Mouse (Mus musculus): ENCODE measurements around the gene Poldip3. TPM values are rescaled to one million over a fixed set of nuclear protein-coding genes. Genes with fewer than 3 reads are reported as not detected.
"Not testable (repeated sequence)": the region's sequence is repeated elsewhere in the genome, so short reads cannot be mapped to it uniquely, and the experiment has no call there.

The Poldip3 gene
- total RNA-seq, 2 experiments from 2014 or later = 88.1 to 89.3 TPM

DNA sequence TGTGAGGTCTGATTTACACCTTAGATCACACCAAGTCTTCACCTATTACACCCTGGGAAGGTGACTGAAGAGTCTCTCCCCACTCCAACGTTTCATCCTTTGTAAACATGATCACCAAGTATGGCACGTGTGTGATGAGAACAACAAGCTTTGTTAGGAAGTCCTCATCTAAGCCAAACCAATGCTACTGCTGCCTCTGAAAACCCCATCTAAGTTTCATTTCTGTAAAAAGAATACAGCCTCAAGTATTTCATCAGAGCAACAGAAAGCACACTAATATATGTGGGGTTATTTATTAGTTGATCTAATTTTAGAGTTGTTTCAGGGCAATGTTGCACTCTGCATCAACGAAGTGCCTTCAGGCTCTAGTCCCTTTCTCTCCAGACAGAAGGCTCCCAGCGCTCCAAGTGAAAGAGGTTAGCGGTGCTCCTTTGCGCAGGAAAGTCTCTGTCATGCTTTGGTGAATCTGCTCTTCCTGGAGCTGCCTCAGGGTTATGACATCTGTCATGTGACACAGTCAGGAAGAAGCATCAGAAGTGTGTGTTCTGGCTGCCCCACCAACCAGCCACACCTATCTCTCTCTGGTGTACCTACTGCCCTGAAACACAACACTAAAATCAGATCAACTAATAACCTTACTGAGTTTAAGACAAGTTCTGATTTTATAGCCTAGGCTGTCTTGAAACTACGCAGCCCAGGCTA lies 19.5 kb downstream of the Poldip3 start:
- no peak for DNase-seq (ENCODE audit: extremely low spot score in 1 of 2, low spot score in 1 of 2)

DNA sequence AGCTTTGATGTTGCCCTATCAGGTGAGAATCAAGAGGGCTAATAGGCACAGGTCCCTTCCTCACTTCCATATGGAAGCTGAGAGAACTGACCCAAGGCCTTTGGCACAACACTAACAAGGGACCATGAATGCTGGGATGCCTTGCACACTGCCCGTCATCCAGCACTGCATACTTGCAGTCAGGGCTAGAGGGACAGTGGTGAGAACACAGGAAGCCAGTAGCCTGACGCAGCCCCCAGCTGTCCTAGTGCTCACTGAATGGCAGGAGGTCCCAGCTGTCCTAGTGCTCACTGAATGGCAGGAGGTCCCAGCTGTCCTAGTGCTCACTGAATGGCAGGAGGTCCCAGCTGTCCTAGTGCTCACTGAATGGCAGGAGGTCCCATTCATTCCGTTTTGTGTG lies 22.1 kb downstream of the Poldip3 start:
- not testable (repeated sequence) for DNase-seq (ENCODE audit: extremely low spot score in 1 of 2, low spot score in 1 of 2)

DNA sequence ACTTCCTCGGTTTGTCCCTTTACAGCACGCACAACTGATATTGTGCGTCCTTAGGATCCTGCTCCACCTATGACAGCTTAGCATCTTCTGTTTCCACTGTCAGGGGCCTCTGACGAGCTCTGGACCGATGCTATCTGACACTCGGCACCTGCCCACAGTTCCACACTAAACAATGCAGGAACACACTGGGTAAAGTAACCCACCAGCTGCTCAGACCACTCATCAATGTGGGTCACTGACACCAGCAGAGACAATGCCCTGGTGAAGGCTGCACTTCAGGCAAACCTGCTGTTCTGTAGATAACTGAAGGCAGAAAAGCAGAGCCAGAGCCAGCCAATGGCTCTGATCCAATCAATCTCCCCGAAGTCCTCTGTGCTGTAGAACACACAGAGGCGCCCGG lies 22.6 kb downstream of the Poldip3 start:
- no peak for DNase-seq (ENCODE audit: extremely low spot score in 1 of 2, low spot score in 1 of 2)

DNA sequence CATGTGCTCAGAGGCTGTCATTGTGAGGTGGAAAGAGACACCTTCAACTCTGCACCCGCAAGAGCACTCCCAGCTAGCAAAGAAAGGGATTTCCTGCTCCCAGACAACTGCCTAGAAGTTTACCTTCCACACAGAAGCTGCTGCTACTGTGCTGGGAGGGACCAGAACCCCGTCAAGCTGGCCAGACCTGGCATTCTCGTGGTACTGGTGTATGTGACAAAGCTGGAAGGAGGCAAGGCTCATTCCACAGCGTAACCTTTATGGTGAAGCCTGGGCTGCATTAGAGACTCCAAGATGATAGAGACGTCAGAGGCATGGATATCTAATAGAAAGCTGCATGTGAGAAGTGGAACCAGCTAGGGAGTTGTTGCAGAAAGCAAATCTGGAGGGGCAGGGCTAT lies 24.6 kb downstream of the Poldip3 start:
- no peak for DNase-seq (ENCODE audit: extremely low spot score in 1 of 2, low spot score in 1 of 2)

DNA sequence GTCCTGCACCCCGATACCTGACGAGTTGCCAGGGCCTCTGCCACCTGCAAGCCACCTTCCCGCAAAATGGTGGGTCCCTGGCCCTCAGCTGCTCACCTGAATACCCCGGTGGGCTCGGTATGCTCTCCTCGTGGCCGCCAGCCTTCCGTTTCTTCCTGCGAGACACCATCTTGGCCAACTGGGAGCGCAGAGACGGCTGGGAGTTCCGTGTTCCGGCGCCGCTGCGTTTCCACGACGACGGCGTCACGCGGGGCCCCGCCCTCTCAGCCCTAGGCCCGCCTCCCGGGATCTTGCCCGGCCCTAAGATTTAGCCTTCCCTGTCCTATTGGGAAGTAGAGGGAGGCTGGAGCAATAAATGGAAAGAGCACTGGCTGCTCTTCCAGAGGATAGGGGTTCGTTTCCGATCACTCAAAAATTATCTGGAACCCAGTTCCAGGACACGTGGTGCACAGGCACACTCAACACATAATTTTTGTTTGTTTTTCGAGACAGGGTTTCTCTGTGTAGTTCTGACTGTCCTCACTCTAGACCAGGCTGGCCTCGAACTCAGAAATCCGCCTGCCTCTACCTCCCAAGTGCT lies 26.5 kb downstream of the Poldip3 start, which contains the start of gene Rrp7a:
TSS of gene Rrp7a (minus strand) at position 236 of the 580 bp plus-strand sequence.
- peak; percentile 88 to 93 for DNase-seq (ENCODE audit: extremely low spot score in 1 of 2, low spot score in 1 of 2)

DNA sequence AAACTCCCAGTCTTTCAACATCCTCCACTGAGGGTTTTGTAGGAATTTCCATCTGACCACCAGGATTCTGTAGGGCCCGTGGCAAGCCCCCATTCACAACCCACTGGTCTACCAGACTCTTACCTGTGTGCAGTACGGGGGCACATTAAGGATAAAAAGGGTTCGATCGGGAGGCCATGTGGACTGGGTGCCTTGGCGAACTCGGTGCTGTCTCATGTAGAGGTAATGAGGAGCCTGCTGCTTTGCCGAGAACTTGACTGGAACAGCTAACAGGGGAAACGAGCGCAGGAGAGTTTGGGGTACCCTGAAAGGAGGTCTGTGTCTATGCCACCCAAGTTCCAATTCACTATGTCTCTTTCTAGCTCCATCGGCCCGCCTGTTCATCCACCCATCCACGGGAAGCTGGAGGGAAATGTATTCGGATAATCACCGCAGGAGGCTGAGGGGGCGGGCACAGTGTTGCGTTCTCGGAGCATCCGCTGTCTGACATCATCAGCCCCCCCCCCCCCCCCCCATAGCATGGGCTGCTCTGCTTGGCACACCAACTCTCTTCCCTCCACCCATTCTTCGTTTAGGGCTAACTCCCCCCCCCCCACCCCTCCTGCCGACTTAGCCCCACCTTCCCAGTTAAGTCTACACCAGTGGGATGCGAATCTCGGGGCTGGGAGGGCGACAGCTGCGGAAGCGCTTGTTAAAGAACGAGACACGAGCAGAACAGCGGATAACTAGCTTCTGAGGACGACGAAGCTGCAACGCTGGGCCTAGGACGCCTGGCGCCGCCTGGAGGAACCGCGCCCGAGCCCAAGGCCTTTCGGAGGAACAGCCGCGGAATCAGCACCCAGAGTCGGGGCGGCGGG lies 27.2 kb downstream of the Poldip3 start:
- peak in 1 of 2 experiments; percentile 49 for DNase-seq (ENCODE audit: extremely low spot score in 1 of 2, low spot score in 1 of 2)

DNA sequence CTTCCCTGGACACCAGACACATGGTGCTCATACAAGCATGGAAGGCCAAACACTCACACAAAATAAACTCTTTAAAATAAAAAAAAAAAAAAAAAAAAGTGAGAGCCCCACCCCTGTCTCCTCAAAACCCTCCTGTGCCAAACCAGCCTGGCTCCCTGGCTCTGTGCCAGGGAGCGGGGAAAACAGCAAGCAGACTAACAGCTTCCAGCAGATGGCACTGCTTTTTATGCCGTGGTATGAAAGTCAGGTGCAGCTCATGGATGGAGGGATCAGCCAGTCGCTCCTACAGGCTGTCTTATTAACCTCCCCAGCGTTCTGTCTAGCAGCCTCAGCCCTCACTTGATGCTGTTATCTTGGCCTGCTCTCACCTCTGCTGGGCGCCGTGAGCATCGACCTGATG lies 30.8 kb downstream of the Poldip3 start:
- DNase-seq (ENCODE audit: extremely low spot score in 1 of 2, low spot score in 1 of 2) = peak in 1 of 2 experiments; percentile 48

DNA sequence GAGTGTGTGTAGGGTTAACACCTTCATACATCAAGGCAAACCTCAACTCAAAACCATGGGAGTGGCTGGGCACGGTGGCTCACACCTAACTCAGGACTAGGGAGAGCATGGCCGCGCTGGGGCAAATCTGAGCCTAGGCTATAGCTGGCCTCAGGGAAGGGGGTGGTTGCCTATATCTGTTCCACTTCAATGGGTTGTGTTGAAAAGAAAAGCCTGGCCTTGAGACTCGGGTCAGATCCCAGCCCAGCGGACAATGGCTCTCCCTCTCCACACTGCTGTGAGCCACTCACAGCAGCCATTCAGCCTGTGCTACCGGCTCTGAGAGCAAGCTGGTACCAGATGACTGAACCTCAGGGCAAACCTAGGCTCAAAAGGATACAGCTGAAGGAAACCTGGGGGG lies 34.1 kb downstream of the Poldip3 start:
- DNase-seq (ENCODE audit: extremely low spot score in 1 of 2, low spot score in 1 of 2) = no peak

DNA sequence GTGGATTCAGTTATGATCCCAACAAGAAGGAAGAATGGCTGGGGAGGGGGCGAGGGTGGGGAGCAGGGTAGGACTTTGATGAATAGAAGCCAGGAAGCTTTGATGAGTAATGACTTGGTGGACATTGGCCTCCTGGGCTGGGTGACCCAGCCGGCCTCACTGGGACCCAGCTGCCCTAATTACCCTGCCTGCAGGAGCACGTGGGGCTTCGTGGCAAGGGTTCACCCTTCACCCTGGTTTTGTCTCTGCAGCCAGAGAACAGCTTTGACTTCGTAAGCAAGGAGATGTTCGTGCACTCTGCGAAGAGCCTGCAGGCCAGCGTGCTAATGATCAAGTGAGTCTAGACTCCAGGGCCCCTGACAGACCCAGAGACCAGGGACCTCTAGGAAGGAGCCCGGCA lies 35.1 kb downstream of the Poldip3 start:
- DNase-seq (ENCODE audit: extremely low spot score in 1 of 2, low spot score in 1 of 2) = no peak

DNA sequence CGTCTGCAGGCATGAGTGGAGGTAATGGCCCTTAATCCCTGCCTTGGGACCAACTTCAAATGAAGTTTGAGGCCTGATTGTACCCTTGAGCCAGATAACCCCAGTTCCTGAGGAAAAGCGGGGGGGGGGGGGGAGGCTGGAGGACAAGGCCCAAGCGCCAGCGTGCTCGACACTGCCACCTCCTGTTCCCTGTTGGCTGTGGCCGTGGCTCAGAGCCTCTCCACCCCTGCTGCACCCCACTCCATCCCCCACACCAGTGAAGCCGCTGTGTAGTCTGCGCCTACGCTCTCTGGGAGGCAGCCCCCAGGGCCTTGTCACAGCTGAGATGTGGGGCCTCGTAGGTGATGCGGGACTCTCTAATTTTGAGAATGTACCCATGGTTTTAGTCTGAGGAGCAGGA lies 36.3 kb downstream of the Poldip3 start:
- DNase-seq (ENCODE audit: extremely low spot score in 1 of 2, low spot score in 1 of 2) = peak; percentile 58 to 77

DNA sequence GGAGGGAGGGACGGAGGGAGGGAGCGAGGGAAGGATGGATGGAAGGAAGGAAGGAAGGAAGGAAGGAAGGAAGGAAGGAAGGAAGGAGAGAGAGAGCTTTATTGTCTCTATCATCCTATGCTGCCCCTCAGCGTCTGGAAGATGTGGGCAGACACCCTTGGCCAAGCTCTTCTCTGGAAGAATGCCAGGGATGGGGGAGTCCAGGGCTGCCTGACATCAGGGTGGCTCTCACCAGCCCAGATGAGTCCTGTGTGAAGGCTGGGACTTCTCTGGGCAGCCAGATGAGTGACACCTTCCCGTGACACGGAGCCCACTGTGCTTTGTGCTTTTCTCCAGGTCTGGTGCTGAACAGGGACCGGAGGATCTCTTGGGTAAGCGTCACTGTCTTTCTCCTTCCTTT lies 37.3 kb downstream of the Poldip3 start:
- no peak for DNase-seq (ENCODE audit: extremely low spot score in 1 of 2, low spot score in 1 of 2)

DNA sequence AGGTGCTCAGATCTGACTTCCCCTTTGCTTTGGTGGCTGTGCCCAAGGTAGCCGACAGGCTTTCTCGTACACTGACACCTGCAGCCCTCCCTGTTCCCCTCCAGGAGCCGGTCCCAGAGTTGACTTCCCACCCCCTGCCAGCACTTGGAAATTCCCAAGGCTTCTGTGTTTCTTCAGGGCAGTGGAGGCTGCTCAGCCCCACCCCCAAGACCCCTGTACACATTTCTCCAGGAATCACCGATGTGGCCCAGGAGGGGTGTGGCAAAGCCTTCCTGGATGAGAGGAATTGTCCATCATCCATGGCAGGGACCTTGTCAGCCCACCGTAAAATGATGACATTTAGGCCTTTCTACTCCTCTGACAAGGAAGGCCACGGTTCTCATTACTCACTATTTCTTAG lies 37.9 kb downstream of the Poldip3 start:
- no peak for DNase-seq (ENCODE audit: extremely low spot score in 1 of 2, low spot score in 1 of 2)

DNA sequence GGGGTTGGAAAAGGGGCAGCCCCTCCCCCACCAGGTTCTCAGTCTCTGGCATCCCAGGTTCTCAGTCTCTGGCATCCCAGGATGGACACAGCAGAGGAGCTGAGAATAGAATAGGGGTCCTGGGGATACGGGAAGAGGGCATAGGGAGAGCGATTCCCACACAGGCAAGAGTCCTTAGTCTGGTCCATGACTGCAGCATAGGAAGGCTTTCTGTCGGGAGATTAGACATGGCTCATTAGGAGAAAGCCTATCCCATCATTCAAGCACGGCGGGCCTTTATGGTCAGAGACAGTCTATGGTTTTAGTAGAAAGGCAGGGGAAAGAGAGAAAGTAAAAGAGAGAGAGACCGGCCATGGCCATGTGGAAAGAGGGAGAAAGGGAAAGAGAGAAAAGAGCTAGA lies 41.4 kb downstream of the Poldip3 start:
- no peak for DNase-seq (ENCODE audit: extremely low spot score in 1 of 2, low spot score in 1 of 2)

DNA sequence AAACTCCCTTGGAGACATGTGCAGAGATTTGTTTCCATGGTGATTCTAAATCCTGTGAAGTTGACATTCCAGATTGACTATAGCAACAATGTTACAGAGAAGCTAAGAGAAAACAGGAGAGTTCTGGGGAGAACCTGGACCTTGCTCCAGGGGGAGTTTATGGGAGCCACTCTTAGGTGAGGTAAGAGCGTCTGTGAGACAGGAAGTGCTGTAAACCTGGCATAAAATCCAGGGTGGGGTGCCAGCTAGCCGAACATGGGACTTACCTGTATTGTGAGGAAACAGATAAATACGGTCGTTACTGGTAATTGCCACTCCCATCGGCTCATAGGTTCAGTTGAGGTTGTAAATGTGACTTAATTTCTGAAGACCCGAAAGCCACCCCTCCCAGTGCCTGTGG lies 42.8 kb downstream of the Poldip3 start:
- no peak for DNase-seq (ENCODE audit: extremely low spot score in 1 of 2, low spot score in 1 of 2)

DNA sequence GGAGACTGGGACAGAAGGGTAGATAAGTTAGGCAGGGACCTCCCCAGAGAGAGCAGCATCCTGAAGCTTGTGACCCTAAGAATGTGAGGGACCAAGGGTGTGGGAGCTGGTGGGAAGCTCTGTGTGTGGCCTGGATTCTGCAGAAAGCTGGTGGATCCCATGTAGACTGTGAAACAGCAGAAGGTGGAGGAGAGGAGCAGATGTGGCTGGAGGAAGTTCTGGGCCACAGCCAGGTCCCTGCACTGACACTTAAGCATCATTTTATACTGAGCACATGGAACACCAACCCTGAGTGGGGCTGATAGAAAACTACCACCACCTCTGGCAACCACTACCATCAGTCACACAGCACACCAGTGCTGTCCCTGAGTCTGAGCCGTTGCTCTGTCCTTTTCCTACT lies 46.1 kb downstream of the Poldip3 start:
- DNase-seq (ENCODE audit: extremely low spot score in 1 of 2, low spot score in 1 of 2) = no peak

DNA sequence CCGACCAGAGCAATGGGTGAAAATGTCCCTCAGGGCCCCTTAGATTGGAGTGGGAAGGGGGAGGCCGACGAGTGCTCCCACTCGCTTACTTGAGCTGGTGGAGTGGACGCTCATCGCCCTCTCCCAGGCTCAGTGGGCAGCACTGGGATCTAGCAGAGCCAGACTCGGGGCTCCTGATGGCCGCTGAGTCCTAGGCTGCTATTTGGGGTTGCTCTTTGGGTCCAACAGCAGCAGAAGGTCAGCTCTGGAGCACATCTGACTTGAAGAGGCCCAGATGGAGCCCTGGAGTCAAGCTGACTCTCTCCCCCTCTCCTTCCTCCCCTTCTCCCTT lies 48.9 kb downstream of the Poldip3 start:
- no peak for DNase-seq (ENCODE audit: extremely low spot score in 1 of 2, low spot score in 1 of 2)

DNA sequence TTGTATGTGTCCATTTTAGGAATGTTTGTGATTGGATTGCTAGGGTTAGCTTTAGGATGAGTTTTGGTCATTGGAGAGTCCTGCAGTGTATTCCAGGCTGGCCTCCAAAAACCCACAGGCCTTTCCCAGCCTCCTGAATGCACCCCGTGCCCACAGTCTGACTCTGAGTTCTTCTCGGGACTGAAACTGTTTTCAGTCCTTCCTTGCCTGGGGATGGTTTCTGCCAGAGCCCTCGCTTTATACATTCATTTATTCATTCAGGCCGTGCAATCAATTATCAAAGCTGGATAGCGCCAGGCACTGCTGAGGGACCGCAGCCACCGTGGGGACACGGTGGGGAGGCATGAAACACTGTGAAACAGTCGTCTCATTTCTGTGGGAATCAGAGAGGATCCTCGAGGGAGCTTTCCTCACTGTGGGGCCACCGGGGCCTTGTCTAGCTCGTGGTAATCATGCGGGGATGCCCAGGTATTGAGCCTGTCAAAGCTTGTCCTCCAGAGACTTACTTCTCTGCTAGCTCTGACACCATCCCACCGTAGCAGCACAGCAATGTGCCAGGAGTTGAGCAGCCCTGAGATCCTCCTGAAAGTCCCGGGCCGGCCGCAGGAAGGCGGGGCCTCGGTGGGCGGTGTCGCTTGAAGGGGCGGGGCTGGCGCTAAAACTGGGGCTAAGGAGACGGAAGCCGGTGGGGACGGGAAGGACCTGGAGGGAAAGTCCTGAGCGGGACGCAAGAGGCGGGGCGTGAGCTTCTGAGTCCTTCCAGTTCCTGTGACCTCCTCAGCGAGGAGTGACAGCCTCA lies 49.5 kb downstream of the Poldip3 start:
- peak in 1 of 2 experiments; percentile 54 for DNase-seq (ENCODE audit: extremely low spot score in 1 of 2, low spot score in 1 of 2)

DNA sequence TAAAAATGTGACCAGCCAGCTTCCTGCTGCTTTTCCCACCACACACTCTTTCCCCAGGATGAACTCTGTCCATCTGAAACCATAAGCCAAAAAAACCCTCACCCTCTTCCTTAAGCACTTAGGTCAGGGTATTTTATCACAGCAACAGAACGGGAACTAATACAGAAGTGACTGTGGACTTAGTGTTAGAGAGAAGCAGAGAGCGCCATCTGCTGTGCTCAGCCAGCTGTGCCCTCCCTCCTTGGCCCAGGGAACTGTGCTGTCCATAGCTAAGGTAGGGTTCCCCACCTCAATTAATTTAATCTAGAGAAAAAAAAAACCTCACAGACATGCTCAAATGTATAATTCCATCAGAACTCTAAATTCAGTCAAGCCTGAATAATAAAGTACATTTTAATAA lies 53.2 kb downstream of the Poldip3 start:
- DNase-seq (ENCODE audit: extremely low spot score in 1 of 2, low spot score in 1 of 2) = no peak

DNA sequence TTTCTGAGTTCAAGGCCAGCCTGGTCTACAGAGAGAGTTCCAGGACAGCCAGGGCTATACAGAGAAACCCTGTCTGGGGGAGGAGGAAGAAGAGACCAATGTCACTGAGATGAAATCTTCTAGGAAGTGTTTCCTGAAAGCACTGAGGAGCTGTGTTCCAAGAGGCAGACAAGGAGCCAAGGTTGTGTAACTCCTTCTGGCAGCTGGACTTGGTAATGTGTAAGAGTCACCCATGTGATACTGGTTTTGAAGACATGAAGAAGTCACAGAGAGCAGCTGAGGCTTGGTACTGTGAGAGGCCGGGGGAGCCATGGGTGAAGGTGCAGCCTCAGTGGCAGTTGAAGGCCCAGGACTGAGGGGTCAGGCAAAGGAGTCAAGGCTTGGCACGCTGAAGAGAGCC lies 55.5 kb downstream of the Poldip3 start:
- DNase-seq (ENCODE audit: extremely low spot score in 1 of 2, low spot score in 1 of 2) = no peak

DNA sequence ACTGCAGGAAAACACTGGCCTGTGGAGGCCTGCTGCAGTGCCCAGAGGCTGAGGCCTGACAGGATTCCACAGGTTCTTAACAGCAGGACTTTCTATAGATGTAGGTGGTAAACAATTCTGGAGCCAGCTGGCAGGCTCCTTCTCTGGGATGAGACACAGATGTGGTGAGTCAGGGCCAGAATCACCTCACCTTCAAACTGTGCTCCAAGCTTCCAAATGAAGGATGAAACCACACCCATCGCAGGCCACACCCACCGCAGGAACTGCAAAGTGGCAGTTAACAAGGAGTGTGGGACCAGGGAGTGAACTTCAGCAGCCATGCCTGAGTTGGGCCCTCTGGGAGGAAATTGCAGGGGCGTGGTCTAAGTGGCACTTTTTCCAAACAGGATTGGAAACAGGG lies 58.3 kb downstream of the Poldip3 start:
- DNase-seq (ENCODE audit: extremely low spot score in 1 of 2, low spot score in 1 of 2) = no peak

DNA sequence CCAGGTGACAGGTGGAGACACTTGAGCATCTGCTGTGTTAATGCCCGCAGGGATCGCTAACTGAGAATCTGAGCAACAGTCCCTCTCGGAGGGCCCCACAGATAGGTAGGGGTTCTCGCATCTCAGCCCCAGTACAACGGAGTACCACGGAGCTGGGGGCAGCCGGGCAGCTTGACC lies 59.9 kb downstream of the Poldip3 start, which contains the start of gene Serhl:
TSS of gene Serhl (plus strand) at position 78 of the 177 bp plus-strand sequence.
- no peak for DNase-seq (ENCODE audit: extremely low spot score in 1 of 2, low spot score in 1 of 2)

All from layer of hippocampus, postnatal 25 days (tissue).